Mouse (Mus musculus): ENCODE measurements around the gene 2410002F23Rik.
"Not testable (repeated sequence)": the region's sequence is repeated elsewhere in the genome, so short reads cannot be mapped to it uniquely, and the experiment has no call there.

DNA sequence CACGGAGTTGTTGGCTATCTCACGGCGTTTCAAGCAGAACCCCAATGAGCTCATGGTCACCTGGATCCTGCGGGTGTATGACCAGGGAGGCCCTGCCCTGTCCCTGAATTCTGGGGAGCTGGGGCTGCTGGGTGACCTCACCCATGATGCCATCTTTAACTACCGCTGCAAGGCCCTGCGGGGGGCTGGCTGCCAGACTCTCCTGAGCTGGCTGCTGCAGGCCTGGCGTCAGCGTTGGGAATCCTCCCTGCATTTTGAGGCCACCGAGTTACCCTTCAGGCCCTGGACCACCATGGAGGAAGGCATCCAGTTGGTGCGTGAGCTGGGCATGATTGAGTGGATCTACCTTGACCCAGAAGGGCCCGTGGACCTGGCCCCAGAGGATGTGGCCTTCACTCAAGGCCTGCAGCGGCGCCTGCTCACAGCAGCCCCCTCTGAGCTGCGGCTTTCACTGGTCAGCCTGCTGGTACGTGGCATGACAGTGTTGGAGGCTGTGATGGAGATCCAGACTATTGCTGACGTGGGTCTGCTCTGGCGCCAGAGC, 4.3 kb downstream of the 2410002F23Rik start:
- TF ChIP-seq POLR2A (IDR thresholded peaks at IDR 0.05; ENCODE audit: low read depth, low read length); CTCF (IDR thresholded peaks at IDR 0.05; ENCODE audit: extremely low read depth, insufficient read depth, insufficient read length, insufficient replicate concordance): not testable (repeated sequence)

All from spleen, adult 2 months (tissue).